Mouse (Mus musculus) embryo, embryonic 10 days (tissue): ENCODE measurements around the gene Gsap.

Experiments used
- DNase-seq: peaks from one replicate; pipeline ENCODE4 v3.0.0-alpha.2; 2015; ENCODE audit warnings: low spot score

The Gsap gene

DNA sequence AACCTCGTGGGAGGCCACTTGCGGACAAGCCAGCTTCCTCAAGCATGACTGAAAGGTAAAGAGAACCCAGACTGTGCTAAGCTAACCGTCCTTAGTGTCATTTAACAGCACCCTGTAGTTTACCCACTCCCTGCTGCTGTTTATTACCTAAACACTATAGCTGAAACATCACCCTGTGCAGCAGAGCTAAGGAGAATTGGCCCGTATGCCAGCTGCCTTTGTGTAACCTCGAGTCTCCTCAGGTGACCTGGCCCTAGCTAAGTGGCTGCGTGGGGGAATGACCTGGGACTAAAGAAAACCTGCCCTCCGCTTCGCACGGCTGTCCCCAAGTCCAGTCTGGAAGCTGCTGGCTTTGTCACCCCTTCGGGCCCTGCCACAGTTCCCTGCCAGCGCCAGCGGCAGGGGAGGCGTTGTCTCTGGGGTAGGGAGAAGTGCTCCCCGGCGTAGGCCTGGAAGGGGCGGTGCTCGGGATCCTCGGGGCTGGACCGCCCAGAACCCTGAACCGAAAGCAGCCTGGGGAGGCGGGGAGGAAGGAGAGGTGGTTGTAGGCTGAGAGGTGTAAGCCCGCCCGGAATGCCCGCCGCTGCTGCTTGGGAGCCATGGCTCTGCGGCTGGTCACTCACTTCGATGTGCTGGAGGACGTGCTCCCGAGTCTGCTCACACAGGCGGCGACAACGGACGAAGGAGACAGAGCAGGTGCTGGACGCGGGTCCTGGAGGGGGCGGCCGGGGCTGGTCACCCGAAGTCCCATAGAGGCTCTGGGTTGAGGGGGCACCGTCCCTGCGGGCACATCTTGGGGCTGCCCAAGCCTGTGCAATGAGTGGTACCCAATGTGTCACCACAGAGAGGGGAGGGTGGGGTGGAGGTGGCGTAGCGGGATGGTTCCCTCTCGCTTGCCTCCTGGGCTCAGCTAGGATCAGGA, at the start of gene Gsap:
Gene Gsap, plus strand, starts transcription at position 492 of the 922 bp plus-strand sequence.
- peak; percentile 49 for DNase-seq

DNA sequence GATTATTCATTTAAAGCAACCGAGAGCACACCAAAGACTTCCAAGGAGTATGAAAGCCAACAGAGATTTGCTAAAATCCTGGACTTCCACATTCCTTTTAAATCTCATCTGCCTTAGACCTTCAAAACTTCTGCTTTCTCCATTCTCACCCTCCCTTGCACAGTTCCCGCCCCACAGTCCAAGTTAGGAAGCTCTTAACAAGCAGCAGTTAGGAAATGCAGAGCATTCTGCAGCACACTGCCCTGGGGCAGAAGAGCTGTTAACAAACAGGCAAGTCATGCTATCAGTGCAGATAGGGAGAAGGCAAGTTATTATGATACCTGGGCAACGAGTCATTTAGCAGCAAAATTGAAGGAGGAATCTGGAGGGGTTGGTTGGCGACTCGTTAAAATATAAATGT, 49.5 kb upstream of the Gsap start:
- peak; percentile 51 for DNase-seq

- DNase-seq, result no peak
These were observed 46.5 kb upstream of the Gsap start for GRCm38 (mm10) chr5:21139505-21139904.

DNA sequence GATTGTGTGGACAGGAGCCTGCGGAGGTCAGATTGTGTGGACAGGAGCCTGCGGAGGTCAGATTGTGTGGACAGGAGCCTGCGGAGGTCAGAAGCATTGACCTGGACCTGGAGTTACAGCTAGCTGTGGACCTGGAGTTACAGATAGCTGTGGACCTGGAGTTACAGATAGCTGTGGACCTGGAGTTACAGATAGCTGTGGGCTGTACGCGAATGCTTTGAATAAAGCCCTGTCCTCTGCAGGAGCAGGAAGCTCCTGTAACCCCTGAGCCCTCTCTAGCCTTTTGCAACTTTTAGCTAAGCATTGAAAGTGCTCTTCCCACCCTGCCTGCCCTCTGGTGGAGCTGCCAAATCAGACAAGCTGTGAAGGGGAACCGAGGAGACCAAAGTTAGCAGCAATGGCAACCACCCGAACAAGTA, 44.9 kb upstream of the Gsap start:
- DNase-seq, result peak; percentile 37

GRCm38 (mm10) chr5:21141626-21142025, 44.4 kb upstream of the Gsap start:
- DNase-seq, result no peak

DNA sequence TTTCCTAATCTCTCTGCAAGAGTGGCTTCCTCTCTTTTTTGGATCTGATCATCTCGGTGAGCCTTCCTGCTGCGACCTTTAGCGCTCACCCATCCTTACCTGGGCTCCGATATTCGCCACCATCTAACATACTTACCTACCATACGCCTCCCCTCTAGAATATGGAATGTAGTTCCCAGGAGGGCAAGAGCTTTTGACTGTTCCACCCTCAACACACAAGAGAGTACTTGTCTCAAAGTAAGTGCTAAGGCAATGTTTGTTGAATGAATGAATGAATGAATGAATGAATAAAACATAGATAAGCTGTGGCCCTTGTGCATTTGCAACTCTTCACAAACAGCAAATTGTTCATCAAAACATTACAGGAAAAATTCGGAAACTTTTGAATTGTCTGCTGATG, 43.0 kb upstream of the Gsap start:
- DNase-seq, result no peak

DNA sequence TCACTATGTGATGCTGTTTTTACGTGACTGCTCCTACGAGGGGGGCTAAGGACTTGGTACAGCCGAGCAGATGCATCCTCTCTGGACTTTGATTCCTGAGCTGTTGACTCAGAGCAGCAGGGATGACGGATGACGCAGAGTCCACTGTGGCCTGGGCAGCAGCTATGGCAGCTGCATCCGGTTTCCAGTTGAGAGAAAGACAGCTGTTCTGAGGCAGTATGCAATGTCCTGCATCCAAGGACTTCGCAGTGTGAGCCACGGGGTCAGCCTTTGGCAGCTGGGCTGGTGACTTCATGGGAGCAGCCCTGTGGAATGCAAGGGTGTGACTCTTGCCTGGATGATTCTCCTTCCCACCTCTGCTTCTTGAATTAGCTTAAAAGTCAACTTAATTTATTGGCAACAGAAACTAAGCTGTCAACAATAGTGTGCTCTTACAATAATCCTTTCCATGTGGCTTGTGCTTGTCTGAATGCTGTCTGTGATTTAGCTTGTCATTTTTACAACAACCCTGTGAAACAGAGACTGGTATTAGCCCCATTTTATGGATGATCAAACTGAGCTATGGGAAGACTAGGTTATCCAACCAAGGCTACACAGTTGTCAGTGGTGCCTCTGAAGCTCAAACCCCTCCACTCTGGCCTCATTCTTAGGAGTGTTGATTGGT, 41.4 kb upstream of the Gsap start:
- peak; percentile 83 for DNase-seq

GRCm38 (mm10) chr5:21148358-21148757, 37.7 kb upstream of the Gsap start:
- DNase-seq, result no peak

DNA sequence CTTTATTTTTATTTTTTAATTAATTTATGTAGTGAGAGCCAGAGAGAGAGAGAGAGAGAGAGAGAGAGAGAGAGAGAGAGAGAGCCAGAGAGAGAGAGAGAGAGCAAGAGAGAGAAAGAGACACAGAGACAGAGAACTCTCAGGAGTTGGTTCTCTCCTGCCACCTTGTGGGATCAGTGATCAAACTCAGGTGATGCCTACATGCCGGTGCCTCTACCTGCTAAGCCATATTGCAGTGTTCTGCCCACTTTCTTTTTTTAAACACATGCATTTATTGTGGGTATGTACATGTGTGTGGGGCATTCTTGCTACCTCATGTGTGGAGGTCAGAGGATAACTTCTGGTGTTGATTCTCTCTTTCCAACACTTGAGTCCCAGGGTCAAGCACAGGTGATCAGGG, 32.4 kb upstream of the Gsap start:
- DNase-seq, result no peak

- DNase-seq, result no peak
These were observed 29.3 kb upstream of the Gsap start for GRCm38 (mm10) chr5:21156770-21157169.

DNA sequence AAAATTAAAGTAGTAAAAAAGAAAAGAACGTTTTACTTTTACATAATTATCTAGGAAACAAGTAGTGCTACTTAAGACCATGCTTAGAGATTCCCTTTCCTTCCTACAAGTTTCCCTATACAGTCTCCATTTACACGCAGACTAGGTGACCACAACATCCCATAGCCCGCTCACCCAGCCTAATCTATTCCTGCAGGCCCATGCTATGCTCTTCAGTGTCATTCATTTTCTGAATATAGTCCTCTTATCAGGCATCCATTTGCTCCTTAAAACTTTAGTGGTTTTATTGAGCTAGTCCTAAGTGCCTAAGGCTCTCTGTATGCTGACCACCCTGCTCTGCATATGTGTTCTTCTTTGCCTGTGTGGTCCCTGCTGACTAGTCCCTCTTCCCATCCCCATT, 26.5 kb upstream of the Gsap start:
- DNase-seq, result no peak

GRCm38 (mm10) chr5:21160781-21161180, 25.3 kb upstream of the Gsap start:
- DNase-seq, result no peak

DNA sequence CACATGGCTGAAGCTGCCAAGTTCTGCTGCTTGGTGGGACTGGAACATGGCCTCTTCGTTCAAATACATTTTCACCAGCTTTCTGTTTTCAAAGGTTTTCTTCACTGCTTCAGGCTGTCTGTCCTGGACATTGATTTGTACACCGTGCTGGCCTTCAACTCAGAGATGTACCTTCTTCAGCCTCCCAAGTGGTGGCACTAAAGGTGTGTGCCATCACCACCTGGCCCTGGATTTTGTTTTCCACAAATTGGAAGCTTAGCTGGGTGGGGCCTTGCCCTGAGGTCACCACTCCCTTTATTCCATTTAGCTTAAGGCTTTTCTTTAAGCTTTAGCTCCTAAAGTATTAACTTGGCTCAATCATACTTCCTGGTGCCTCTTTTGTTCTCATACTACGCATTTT, 22.6 kb upstream of the Gsap start:
- DNase-seq, result no peak

GRCm38 (mm10) chr5:21168689-21169345, 17.2 kb upstream of the Gsap start:
- DNase-seq, result no peak

GRCm38 (mm10) chr5:21169346-21169745, 16.7 kb upstream of the Gsap start:
- DNase-seq, result peak; percentile 42

DNA sequence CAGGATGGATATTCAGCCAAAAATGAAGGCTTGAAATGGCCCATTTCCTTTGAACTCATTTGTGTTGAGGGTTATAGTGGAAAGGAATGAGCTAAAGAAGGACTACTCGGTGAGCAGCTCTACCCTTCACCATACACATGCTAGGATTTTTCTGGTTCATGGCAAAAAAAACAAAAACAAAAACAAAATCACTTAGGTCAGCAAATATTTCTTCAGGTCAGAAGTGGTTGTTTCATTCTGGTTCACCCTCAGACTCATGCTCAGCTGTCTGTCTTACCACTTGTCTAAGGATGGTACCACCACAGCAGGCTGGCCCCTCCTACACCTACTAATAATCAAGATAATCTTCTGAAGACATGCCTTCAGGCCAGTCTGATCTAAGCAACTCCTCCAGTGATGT, 16.2 kb upstream of the Gsap start:
- DNase-seq, result no peak

GRCm38 (mm10) chr5:21170440-21170839, 15.6 kb upstream of the Gsap start:
- peak; percentile 23 for DNase-seq

GRCm38 (mm10) chr5:21170898-21171297, 15.2 kb upstream of the Gsap start:
- DNase-seq, result peak; percentile 9

GRCm38 (mm10) chr5:21171336-21171735, 14.7 kb upstream of the Gsap start:
- DNase-seq, result no peak

GRCm38 (mm10) chr5:21172316-21172715, 13.7 kb upstream of the Gsap start:
- no peak for DNase-seq

DNA sequence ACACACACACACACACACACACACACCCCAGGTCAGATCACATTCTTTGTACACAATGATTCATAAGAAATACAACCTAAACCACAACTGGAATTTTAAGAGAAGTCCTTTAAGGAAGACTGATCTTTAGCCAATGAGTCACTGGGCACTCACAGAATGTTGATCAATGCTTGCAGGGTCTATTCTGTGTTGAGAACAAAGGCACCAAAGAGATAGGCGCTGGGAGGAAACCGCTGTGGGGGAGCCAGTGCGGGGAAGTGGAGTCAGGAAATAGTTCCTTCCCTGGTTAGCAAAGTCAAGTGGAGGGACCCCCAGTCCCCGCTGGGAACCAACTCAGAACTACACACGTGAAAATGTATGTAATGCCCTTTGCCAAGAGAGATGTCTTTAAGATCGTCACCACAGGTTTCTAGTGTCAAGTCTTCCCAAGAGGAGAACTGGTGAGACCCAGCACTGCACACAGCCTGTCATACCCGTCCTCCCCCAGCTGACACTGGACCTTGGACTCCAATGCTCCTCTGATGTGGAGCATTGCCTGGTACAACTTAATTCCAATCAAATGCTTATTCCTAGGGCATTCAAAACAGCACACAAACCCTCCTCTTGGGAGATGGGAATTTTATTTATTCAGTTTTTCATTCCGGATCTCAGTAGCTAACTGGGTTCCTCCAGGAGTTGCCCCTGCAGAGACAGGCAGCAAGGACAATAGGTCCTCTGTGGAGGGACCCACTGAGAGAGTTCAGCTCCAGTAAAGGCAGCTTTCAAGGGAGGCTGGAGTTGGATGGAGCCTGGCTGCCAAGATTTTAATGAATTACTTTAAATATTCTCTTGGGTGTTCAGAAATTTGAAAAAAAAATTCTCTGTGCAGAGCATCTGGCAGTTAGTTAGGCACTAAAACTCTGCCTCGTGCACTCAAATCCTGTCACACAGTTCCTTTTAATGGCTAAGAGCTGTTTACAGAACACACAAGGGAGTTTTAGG, 10.6 kb upstream of the Gsap start:
- peak; percentile 16 for DNase-seq

- no peak for DNase-seq
These were observed 6.6 kb upstream of the Gsap start for GRCm38 (mm10) chr5:21179496-21179895.
